Mouse (Mus musculus): ENCODE results near the gene Osbp2. TPM values are rescaled to one million over a fixed set of nuclear protein-coding genes. Genes with fewer than 3 reads are reported as not detected.
A peak's percentile ranks its signal among the peaks of the same experiment; 100 is the strongest.

Gene Osbp2
- polyA plus RNA-seq, 1 experiment from 2014 or later: 0.15 TPM

- ATAC-seq: no peak
- CTCF ChIA-PET: interaction anchor here (1.0 to 1.2 kb wide), 2 partner anchors 8 to 10 kb away, joined by 3 read pairs; no protein-coding TSS in a partner anchor
- in situ Hi-C loops (cut with MboI; ENCODE audit: low pct_unique_long_range_greater_than_20kb): no loop called here
- no peak for TF ChIP-seq CTCF (IDR thresholded peaks at IDR 0.05)
- DNase-seq (ENCODE audit: low read depth, low spot score): no peak
- H3K27me3 ChIP-seq: no peaks in the 10 kb centered on the region
- POLR2A ChIA-PET: no interaction called here
Observed at GRCm38 (mm10) chr11:3900296-3900695, 36.6 kb upstream of the Osbp2 start.

DNA sequence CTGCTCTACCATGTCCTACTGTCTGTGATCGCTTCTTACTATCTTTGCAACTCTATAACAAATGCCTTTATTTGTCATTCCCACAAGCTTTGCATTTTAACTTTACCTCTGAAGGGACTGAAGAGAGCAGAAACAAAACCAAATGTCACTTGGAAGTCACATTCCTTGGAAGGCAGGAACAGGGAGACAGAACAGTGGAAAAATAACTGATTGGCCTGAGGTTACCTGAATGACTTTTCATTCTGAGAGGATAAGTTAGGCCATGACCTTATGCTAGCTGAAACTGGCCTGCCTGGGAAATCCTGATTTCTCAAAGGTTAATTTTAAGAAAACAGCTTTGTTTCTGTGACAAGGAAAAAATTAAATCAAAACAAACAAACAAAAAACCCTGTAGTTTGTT, 32.2 kb upstream of the Osbp2 start:
- ChIA-PET CTCF (interaction anchor here (1.0 to 2.8 kb wide), 4 partner anchors 16 to 90 kb away, joined by 3 to 7 read pairs (median 4); partner anchors contain the start of gene Slc35e4), POLR2A (no interaction called here)
- ATAC-seq (no peak), DNase-seq (ENCODE audit: low read depth, low spot score) (no peak)
- no peaks in the 10 kb centered on the region for H3K27me3 ChIP-seq
- no peak for TF ChIP-seq CTCF (IDR thresholded peaks at IDR 0.05)
- in situ Hi-C loops (cut with MboI; ENCODE audit: low pct_unique_long_range_greater_than_20kb): no loop called here

DNA sequence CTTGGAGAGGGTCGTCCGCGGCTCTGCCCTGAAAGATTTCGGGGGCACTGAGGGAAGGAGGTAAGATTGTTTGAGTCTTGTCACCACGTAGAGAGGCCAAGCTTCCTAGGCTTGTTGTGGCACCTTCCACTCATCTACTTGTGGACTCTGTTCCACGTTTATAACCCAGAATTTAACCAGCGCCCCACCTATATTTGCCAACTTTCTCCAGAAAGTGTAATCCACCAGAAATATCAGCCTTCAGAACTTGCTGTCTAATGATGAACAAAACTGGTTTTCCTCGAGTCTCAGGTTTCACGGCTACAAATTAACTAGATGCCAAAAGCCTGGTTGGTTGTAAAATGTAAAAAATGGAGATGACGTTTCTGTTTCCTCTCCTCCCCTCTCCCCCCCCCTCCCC, 31.8 kb upstream of the Osbp2 start:
- no peak for DNase-seq (ENCODE audit: low read depth, low spot score)
- POLR2A ChIA-PET: interaction anchor here (1.3 kb wide), 1 partner anchor 19 kb away, joined by 3 read pairs; the partner anchor contains the start of gene Slc35e4
- CTCF ChIA-PET: interaction anchor here (1.1 to 2.8 kb wide), 3 partner anchors 15 to 89 kb away, joined by 3 to 7 read pairs (median 3); partner anchors contain the start of gene Slc35e4
- in situ Hi-C loops (cut with MboI; ENCODE audit: low pct_unique_long_range_greater_than_20kb): no loop called here
- TF ChIP-seq CTCF (IDR thresholded peaks at IDR 0.05): no peak
- no peaks in the 10 kb centered on the region for H3K27me3 ChIP-seq
- ATAC-seq: peak; percentile 31

- TF ChIP-seq CTCF (IDR thresholded peaks at IDR 0.05): no peak
- ATAC-seq (peak; percentile 82), DNase-seq (ENCODE audit: low read depth, low spot score) (no peak)
- in situ Hi-C loops (cut with MboI; ENCODE audit: low pct_unique_long_range_greater_than_20kb): no loop called here
- no peaks in the 10 kb centered on the region for H3K27me3 ChIP-seq
- ChIA-PET CTCF (interaction anchor here (1.1 to 2.8 kb wide), 3 partner anchors 14 to 89 kb away, joined by 3 to 7 read pairs (median 3); partner anchors contain the start of gene Slc35e4), POLR2A (interaction anchor here (1.3 kb wide), 1 partner anchor 20 kb away, joined by 3 read pairs; the partner anchor contains the start of gene Slc35e4)
Observed at GRCm38 (mm10) chr11:3894406-3895281, 30.9 kb upstream of the Osbp2 start, which contains the start of the genes 4921536K21Rik and Dusp18. TSS of gene 4921536K21Rik (minus strand) at chr11:3895098. TSS of gene Dusp18 (plus strand) at chr11:3895240.

GRCm38 (mm10) chr11:3893970-3894369, 30.3 kb upstream of the Osbp2 start:
- POLR2A ChIA-PET: interaction anchor here (1.3 kb wide), 1 partner anchor 20 kb away, joined by 3 read pairs; the partner anchor contains the start of gene Slc35e4
- H3K27me3 ChIP-seq: no peaks in the 10 kb centered on the region
- in situ Hi-C loops (cut with MboI; ENCODE audit: low pct_unique_long_range_greater_than_20kb): no loop called here
- no peak for DNase-seq (ENCODE audit: low read depth, low spot score)
- no peak for TF ChIP-seq CTCF (IDR thresholded peaks at IDR 0.05)
- CTCF ChIA-PET: no interaction called here
- no peak for ATAC-seq

DNA sequence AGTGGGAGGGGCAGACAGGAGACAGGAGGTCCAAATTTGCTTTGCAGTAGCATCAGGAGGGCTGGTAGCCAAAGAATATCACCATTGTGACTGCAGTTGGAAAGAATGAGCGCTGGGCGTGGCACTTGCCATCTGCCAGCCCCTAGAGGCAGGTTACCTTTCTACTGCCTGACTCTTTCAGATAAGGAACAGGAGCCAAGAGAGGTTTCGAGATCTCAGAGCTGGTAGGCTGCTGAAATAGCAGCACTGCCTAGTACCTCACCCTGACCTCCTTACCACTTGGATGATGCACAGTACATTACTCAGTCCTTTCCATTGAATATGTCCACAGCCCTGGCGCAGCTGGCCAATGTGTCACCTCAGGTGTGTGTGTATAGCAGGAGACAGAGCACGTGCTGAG, 23.6 kb upstream of the Osbp2 start:
- no peaks in the 10 kb centered on the region for H3K27me3 ChIP-seq
- ChIA-PET CTCF (interaction anchor here (1.5 kb wide), 1 partner anchor 24 kb away, joined by 3 read pairs; no protein-coding TSS in a partner anchor), POLR2A (interaction anchor here (1.6 kb wide), 1 partner anchor 27 kb away, joined by 4 read pairs; the partner anchor contains the start of gene Slc35e4)
- no peak for DNase-seq (ENCODE audit: low read depth, low spot score)
- no peak for TF ChIP-seq CTCF (IDR thresholded peaks at IDR 0.05)
- in situ Hi-C loops (cut with MboI; ENCODE audit: low pct_unique_long_range_greater_than_20kb): loop anchor here (10.0 kb wide), 1 partner anchor 353 kb away; no protein-coding TSS in a partner anchor
- no peak for ATAC-seq

GRCm38 (mm10) chr11:3883711-3884110, 20.0 kb upstream of the Osbp2 start:
- CTCF ChIA-PET: interaction anchor here (0.7 to 1.8 kb wide), 3 partner anchors 18 to 37 kb away, joined by 3 read pairs; no protein-coding TSS in a partner anchor
- in situ Hi-C loops (cut with MboI; ENCODE audit: low pct_unique_long_range_greater_than_20kb): loop anchor here (5.0 to 10.0 kb wide), 2 partner anchors 66 to 349 kb away; no protein-coding TSS in a partner anchor
- no peak for DNase-seq (ENCODE audit: low read depth, low spot score)
- H3K27me3 ChIP-seq: no peaks in the 10 kb centered on the region
- no peak for TF ChIP-seq CTCF (IDR thresholded peaks at IDR 0.05)
- POLR2A ChIA-PET: no interaction called here
- no peak for ATAC-seq

- CTCF ChIA-PET: interaction anchor here (0.8 to 2.7 kb wide), 19 partner anchors 9 to 182 kb away, joined by 3 to 18 read pairs (median 4); partner anchors contain the start of genes 4921536K21Rik, Dusp18 and Slc35e4
- peak; percentile 54 for ATAC-seq
- peak; percentile 92 for TF ChIP-seq CTCF (IDR thresholded peaks at IDR 0.05)
- POLR2A ChIA-PET: interaction anchor here (1.1 to 1.3 kb wide), 2 partner anchors 10 to 34 kb away, joined by 3 to 4 read pairs; partner anchors contain the start of gene Slc35e4
- no peaks in the 10 kb centered on the region for H3K27me3 ChIP-seq
- DNase-seq (ENCODE audit: low read depth, low spot score): no peak
- in situ Hi-C loops (cut with MboI; ENCODE audit: low pct_unique_long_range_greater_than_20kb): loop anchor here (5.0 to 10.0 kb wide), 2 partner anchors 63 to 345 kb away; no protein-coding TSS in a partner anchor
Observed at GRCm38 (mm10) chr11:3879836-3880235, 16.1 kb upstream of the Osbp2 start.

DNA sequence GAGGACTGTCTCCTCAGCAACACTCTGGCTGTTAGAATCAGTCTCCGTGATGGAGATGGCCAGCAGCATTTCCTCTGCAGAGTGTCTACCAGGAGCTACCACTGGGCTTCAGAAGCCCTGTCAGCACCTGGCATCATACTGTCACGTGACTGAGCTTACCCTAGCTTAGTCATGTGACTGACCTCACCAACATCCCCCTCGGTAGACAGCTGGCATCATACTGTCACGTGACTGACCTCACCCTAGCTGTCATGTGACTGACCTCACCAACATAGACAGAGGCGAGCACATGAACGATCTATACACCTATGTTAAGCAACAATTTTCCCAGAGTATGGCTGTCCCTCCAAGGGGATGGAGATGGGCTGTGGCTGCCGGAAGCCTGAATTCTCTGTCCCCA, 15.0 kb upstream of the Osbp2 start:
- in situ Hi-C loops (cut with MboI; ENCODE audit: low pct_unique_long_range_greater_than_20kb): no loop called here

DNA sequence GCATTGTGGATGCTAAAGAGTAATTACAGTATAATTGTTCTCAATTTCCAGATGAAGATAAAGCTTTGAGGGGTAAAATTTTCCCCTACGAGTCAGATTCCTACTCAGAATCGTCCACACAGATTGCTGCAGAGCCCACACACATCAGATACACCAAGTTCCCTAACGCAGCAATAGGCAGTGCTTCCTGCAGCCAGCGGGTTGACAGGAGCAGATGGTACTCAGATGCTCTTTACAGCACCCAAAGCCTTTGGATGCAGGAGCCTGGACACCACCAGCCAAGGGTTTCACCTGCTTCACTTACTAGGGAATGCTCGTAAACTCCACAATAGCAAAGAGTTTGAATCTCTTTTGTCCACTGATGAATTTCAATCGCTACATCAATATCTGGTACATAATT, 12.7 kb upstream of the Osbp2 start:
- in situ Hi-C loops (cut with MboI; ENCODE audit: low pct_unique_long_range_greater_than_20kb): no loop called here
- no peaks in the 10 kb centered on the region for H3K27me3 ChIP-seq
- DNase-seq (ENCODE audit: low read depth, low spot score) (no peak), ATAC-seq (no peak)
- POLR2A ChIA-PET: no interaction called here
- no peak for TF ChIP-seq CTCF (IDR thresholded peaks at IDR 0.05)
- CTCF ChIA-PET: interaction anchor here (1.1 kb wide), 1 partner anchor 45 kb away, joined by 3 read pairs; no protein-coding TSS in a partner anchor

More for the DNA sequence above, 15.0 kb upstream of the Osbp2 start:
- TF ChIP-seq CTCF (IDR thresholded peaks at IDR 0.05): no peak
- POLR2A ChIA-PET: no interaction called here
- H3K27me3 ChIP-seq: no peaks in the 10 kb centered on the region
- CTCF ChIA-PET: interaction anchor here (0.8 to 2.7 kb wide), 8 partner anchors 12 to 181 kb away, joined by 3 to 17 read pairs (median 4); partner anchors contain the start of gene Slc35e4
- DNase-seq (ENCODE audit: low read depth, low spot score) (no peak), ATAC-seq (no peak)
